Mouse (Mus musculus): ENCODE results near the gene Olfr122. TPM values are rescaled to one million over a fixed set of nuclear protein-coding genes. Genes with fewer than 3 reads are reported as not detected.

Gene Olfr122
- not detected for total RNA-seq (2022)

- DNase-seq (ENCODE audit: low spot score in 2 of 2) = no peak
These were observed at the start of gene Olfr122 for GRCm38 (mm10) chr17:37768307-37768706. Gene Olfr122 (plus strand): TSS chr17:37768607.

DNA sequence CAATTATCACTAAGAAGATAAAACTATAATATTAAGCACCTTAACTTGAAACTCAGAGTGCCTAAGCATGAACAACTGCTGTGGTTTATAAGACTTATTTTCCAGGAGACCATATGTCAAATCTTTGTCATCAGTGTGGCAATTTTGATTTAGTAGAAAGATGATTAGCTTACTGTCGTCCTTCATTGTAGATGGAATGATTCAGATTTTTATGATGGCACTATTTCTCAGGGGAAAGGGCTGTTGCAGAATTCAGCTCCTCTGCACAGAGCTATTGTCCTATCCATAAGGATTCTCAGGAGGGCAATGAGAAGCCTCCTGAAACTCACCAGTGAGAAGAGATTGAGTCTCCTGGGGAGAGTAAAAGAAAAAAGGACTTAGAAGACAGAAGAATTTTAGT, 46.9 kb upstream of the Olfr122 start, which contains the start of gene Olfr120:
Gene Olfr120, plus strand, starts transcription at position 301 of the 400 bp plus-strand sequence.
- DNase-seq (ENCODE audit: low spot score in 2 of 2) = no peak

DNA sequence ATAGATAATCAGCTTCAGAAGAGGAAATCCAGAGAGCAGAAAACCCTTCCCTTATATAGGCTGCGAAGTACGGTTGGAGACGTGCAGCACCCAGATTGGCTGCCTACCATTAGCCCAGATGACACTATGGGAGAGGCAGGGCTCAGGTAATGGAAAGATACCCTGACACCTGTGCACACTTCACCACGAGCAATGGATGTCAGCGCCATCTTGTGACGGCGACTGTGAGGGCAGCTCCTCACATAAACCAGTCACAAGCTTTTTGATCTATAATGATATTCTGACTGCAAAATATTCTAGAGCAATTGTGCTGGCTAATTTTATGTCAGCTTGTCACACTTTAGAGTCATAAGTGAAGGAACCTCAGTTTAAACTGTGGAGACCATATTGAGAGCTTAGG, 30.3 kb upstream of the Olfr122 start:
- DNase-seq (ENCODE audit: low spot score in 2 of 2) = no peak

DNA sequence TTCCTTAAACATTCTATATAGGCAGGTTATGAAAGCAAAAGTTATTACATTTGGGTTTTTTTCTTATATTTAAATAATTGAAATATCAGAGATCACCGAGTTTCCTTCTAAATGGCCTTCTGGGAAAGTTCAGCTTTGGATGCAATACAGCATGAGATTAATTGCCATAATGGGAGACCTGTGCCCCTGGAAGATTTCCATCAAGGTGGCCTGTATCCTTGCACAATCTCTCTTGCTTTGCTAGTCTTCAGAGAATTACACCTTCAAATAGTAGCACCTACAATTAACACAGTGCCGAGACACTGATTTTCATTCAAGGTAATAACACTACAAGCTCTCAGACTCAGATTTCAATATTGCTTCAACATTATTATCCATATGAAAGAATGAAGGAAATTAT, 24.8 kb downstream of the Olfr122 start, which contains the start of gene Olfr123:
Gene Olfr123, plus strand, starts transcription at position 301 of the 400 bp plus-strand sequence.
- no peak for DNase-seq (ENCODE audit: low spot score in 2 of 2)

DNA sequence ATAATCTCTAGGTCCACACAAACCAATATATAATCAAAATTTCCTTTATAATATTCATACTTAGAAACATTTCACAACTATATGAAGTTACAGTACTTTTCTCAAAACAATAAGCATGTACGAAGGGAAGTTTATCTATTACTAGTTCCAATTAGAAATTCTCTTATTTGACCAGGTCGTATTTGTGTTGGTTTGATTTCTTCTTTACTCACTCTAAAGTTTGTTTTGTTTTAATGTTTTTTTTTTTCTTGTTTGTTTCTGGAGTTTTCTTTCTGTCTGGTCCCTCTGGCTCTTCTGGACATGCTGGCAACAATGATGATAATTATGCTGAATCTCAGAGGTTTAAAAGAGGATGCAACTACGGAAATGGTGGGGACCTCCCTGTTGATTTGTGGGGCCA, 31.2 kb downstream of the Olfr122 start, which contains the start of gene Olfr124:
Gene Olfr124, plus strand, starts transcription at position 301 of the 400 bp plus-strand sequence.
- no peak for DNase-seq (ENCODE audit: low spot score in 2 of 2)

Other genes starting within 250 kb of the Olfr122 start
- not detected for gene Olfr112, start 199.2 kb upstream of the Olfr122 start, total RNA-seq (2022)
- not detected for gene Olfr113, start 190.9 kb upstream of the Olfr122 start, total RNA-seq (2022)
- not detected for gene Olfr114, start 175.9 kb upstream of the Olfr122 start, total RNA-seq (2022)
- gene Olfr115, start 141.5 kb upstream of the Olfr122 start, total RNA-seq (2022) = not detected
- not detected for gene Olfr116, start 141.4 kb upstream of the Olfr122 start, total RNA-seq (2022)
- gene Olfr117, start 104.8 kb upstream of the Olfr122 start, total RNA-seq (2022) = not detected
- gene Olfr118, start 101.6 kb upstream of the Olfr122 start, total RNA-seq (2022) = not detected
- not detected for gene Olfr119, start 72.0 kb upstream of the Olfr122 start, total RNA-seq (2022)
- gene Olfr120, start 46.8 kb upstream of the Olfr122 start, total RNA-seq (2022) = not detected
- not detected for gene Olfr121, start 19.8 kb upstream of the Olfr122 start, total RNA-seq (2022)
- gene Olfr123, start 24.9 kb downstream of the Olfr122 start, total RNA-seq (2022) = not detected
- not detected for gene Olfr124, start 31.3 kb downstream of the Olfr122 start, total RNA-seq (2022)
- not detected for gene Olfr125, start 64.3 kb downstream of the Olfr122 start, total RNA-seq (2022)
- not detected for gene Olfr126, start 78.9 kb downstream of the Olfr122 start, total RNA-seq (2022)
- gene Olfr127, start 131.8 kb downstream of the Olfr122 start, total RNA-seq (2022) = not detected
- gene Olfr128, start 151.9 kb downstream of the Olfr122 start, total RNA-seq (2022) = not detected
- not detected for gene Olfr761, start 184.5 kb downstream of the Olfr122 start, total RNA-seq (2022)